Mouse (Mus musculus) T-helper 1 cell (primary cell): ENCODE results near the gene Polr3f.

Experiments used
- in situ Hi-C: fragments of 300-600 bp; cut with MboI, MseI; formaldehyde crosslinking; loops from one replicate; pipeline ENCODE4 v1.15.1; 2025; ENCODE audit warnings: high pct_unique_total_duplicates

Gene Polr3f

DNA sequence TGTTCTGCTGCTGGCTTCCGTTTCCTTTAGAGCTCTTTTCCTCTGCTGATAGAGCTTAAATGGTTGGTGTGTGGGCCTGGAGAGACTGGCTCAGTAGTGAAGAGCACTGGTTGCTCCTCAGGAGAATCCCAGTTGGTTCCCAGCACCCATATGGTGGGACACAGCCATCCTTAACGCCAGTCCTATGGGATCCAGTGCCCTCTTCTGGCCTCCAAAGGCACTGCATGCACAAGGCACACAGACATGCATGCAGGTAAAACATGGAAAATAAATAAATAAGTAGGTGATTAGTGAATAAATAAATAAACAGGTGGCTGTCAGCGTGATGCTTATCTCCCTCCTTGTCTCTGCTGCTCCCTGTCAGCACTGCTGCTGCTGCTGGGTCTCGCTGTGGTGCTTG, 61.2 kb downstream of the Polr3f start:
- in situ Hi-C loops = no loop called here
